Mouse (Mus musculus): Measurements from ENCODE around the gene Rapgef2.

DNA sequence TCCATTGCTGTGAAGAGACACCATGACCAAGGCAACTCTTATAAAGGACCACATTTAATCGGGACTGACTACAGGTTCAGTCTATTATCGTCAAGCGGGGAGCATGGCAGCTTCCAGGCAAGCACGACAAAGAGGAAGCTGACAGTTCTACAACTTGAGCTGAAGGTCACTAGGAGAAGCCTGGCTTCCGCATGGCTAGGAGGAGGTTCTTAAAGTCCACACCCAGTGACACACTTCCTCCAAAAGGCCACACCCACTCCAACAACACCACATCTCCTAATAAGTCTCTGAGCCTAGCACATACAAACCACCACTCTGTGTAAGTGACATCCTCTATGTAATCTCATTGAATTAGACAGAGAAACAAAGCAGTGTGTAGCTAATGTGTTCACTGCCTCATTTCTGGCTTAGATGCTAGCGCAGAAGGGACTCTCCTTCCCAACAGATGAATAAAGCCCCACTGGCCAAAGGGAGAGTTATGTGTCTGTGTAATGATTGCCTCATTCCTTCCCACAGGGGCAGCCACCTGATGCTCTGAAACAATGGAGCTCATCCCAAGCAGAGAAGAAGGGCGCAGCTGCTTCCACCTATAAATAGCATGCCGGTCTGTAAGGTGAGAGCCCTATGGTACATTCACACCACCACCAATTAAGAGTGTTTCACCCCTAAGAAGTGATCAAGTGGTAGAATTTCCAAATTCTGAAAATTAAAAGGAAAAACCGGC, 48.5 kb downstream of the Rapgef2 start:
- no peak for TF ChIP-seq CTCF (IDR thresholded peaks at IDR 0.05; ENCODE audit: borderline replicate concordance, extremely low read depth, insufficient read depth, insufficient read length)
- no peak for TF ChIP-seq POLR2A (IDR thresholded peaks at IDR 0.05; ENCODE audit: borderline replicate concordance, extremely low read depth, insufficient read depth, insufficient read length, poor library complexity, severe bottlenecking)

All from brain, embryonic 14.5 days (tissue).